Mouse (Mus musculus): ENCODE data around the gene Pdcd1lg2.
"Not testable (repeated sequence)": the region's sequence is repeated elsewhere in the genome, so short reads cannot be mapped to it uniquely, and the experiment has no call there.

Pdcd1lg2 gene

DNA sequence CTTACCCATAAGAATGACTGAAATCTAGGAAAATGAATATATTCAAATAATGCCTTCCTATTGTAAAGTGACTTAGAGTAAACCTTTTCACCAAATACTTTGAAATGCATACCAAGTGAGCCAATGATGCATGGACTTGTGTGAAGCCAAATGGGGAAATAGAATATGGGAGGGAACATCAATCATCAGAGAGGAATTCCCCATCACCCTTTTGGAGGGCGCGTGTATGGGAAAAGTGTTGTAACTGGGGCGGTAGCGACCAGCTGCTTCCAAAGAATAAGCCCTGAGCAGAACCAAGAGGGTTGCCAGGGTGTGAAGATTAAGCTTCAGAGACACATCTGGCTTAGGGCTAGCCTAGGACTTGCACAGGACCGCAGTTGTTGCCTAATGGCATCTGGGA, 27.4 kb upstream of the Pdcd1lg2 start:
- no peak for DNase-seq (ENCODE audit: low spot score in 2 of 2)

DNA sequence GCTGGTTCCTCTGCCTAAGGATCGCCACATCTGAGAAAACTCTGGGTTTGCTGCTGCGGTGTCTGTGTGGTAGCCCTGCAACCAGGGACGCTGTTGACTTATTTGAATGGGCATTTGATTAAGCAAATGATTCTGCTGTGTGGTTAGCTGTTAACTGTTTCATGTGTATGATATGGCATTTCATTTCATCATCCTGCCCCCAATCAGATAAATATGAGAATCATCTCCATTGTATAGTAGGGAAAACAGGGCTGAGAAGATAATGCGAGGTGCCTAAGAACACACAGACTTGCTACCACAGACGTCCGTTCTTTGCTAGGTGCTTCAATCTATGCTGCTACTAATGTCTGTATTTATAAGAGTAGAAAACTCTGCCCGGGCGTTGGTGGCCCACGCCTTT, 26.3 kb upstream of the Pdcd1lg2 start:
- no peak for DNase-seq (ENCODE audit: low spot score in 2 of 2)

DNA sequence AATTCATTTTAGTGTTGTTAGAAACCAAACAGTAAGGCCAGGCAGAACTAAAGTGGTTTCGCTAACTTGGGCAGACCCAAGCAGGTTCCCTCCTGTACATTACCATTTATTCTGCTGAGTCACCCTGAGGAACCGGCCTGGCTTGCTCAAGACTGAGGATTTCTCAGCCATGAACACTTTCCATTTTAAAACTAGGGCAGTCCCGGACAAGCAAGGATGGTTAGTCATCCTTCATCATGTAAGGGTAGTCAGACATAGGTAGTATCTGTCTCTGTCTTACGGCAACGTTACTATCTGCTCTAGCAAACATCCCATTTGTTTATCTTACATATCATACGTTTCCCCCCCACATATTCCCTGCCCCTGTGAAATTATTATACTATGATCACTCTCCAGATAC, 25.7 kb upstream of the Pdcd1lg2 start:
- no peak for DNase-seq (ENCODE audit: low spot score in 2 of 2)

DNA sequence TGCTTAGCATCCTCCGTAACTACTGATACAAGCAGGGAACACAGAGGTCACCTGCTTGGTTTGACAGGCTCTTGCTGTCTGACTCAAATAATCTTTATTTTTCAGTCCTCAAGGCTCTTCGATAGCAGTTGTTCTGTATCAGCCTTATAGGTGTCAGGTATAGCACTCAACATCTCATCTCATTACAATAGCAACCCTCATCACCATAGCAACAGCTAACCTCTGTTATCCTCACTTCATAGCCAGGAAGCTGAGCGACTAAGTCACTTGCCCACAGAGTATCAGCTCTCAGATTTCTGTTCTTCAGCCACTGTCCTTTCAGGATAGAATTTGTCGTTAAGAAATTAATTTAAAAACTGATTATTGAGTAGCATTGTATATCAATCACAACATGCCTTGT, 24.9 kb upstream of the Pdcd1lg2 start:
- no peak for DNase-seq (ENCODE audit: low spot score in 2 of 2)

DNA sequence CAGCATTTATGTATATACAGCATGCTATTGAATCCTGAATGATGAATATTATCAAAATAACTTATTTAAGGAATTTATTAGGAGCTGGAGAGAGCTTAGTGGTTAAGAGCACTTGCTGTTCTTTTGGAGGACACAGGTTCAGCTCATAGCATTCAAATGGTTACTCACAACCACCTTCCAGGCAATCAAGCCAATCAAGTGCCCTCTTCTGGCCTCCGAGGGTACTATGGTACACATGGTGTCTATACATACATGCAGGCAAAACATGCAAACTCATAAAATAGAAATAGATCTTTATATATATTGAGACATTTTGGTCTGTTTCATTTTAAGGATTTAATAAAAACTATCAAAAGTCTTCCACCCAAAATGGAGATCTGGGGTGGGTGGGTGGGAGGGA, 21.9 kb upstream of the Pdcd1lg2 start:
- DNase-seq (ENCODE audit: low spot score in 2 of 2) = no peak

DNA sequence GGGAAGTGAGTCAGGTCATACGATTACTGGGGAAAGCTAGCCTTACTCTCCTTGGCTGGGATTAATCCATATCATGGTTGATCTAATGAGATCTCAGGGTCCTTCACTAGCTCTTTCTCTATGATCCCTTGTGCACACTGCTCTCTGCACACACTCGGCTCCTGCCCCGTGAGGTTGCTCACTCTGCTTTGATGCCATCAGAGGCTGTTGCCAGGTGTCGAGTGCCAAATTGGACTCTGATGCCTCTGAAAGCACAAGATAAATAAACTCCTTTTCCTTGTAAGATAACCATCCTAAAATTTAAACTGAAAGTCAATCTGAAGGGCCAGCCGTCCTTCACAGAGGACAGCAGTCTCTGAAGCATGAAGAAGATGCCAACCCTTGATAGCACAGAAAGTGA, 20.2 kb upstream of the Pdcd1lg2 start:
- DNase-seq (ENCODE audit: low spot score in 2 of 2) = no peak

DNA sequence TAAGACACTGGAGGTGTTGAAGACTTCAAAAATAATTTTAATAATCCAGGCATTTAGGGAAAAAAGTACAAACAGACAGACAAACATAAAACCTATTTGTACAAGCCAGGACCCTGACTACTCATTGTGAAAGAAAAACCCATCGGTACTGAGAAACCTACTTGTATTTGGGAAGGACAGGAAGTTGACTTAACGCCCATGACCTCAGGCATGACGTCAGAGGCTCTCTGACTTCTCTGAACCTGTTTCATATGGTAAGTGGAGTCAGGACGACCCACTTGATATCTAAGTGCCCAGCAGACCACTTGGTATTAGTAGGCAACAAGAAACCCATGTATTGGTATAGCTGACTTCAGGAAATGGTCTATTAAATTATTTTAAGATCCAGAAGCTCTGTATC, 19.4 kb upstream of the Pdcd1lg2 start:
- DNase-seq (ENCODE audit: low spot score in 2 of 2) = no peak

DNA sequence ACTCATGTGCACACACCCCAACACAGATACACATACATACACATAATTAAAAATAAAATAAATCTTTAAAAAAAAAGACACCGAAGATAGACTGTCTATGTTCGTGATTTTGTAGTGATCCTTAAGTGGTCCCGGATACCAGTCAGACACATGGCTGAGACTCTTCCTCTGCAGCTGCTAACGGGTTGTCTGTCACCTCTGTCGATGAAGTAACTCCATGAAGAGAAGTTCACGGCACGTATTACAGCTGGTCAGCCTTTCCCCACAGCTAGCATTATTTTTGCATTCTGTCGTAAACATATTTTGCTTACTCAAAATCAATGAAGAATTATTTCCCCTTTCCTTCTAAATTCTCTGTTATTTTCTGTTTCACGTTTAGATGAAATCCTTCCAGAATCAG, 17.4 kb upstream of the Pdcd1lg2 start:
- no peak for DNase-seq (ENCODE audit: low spot score in 2 of 2)

DNA sequence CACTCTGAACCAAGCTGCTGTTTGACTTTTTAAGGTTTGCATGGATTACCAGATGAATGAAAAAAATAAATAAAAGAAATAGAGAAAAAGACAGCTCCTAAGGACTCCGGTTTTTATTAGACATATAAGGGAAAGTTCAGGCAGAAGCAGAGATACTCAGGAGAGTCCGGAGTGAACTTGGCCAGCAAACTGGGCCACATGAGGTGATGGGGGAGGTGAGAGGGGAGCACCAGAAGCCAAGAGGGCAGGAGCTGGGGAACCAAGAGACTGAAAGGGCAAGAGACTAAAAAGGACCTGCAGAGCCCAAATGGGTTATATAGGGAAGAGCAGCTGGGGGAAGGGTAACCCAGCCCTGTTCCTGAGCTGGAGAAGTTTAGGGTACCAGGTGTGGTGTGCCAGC, 16.0 kb upstream of the Pdcd1lg2 start:
- DNase-seq (ENCODE audit: low spot score in 2 of 2) = no peak

DNA sequence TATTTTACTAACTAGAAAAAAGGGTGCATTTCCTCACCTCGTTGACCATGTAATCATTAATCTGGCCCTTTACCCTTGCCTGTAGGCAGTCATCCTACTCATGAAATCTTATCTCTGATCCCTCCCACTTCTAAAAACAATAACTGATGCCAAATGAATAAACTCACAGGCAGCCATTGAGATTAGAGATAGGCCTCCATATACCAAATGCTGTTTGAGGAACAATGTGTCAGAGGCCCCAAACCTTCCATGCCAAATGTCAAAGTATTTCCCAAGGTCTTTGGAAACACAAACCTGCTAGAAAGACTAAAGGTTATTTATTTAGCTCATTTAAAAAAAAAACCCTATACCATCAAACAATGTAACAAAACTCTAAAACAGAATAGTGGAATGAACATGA, 14.4 kb upstream of the Pdcd1lg2 start:
- DNase-seq (ENCODE audit: low spot score in 2 of 2) = no peak

DNA sequence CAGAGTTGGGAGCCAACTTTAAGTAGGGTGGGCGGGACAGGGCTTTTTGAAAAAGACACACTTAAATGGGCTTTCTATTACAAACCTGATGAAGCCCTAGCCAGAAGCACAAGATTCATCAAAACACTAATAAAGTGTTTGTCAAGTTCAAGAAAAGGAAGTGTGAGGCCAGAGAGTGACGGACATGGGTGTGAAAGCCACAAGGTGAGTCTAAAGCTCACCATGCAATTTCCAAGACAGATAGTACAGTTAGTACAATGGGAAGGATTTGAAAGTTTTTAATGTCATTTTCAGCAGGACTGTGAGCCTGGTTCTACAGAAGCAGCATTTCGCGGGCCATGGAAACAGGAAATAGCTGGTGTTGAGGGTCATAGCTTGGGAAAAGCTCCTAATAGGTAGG, 10.9 kb upstream of the Pdcd1lg2 start:
- DNase-seq (ENCODE audit: low spot score in 2 of 2) = no peak

DNA sequence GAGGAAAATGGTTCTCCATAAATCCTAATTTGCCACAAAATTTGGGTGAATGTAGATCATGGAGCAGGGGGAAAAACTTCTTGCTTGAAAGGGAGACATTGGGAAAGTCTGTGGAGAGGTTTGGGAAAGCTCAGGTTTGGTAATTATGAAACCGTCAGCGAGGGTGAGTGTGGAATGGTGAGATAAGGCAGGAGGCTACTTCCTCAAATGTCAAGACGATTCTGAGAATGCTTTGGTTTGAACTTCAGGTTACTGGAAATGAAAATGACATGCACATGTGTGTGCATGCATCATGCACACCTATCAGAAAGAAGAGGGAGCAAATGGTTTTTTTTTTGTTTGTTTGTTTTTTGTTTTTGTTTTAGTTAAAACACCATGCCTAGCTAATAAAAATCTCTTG, 10.3 kb upstream of the Pdcd1lg2 start:
- DNase-seq (ENCODE audit: low spot score in 2 of 2) = no peak

DNA sequence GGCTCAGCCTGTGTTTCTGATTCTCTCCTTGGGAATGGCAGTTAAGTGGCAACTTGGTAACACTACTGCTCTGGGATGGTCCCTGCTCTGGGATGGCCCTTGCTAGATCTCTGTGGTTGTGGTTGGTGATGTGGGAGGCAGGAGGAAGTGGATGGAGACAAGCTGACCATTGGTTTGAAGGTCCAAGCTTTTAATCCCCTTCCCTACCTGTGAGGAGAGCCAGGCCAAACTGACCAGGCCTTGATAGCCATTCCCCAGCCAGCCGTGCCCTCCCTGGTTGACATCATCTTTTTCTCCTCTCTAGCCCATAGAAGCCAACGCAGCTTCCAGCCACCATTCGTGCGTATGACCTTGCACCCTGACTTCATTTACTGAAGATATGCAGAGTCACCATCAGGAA, 8.1 kb upstream of the Pdcd1lg2 start:
- DNase-seq (ENCODE audit: low spot score in 2 of 2) = no peak

DNA sequence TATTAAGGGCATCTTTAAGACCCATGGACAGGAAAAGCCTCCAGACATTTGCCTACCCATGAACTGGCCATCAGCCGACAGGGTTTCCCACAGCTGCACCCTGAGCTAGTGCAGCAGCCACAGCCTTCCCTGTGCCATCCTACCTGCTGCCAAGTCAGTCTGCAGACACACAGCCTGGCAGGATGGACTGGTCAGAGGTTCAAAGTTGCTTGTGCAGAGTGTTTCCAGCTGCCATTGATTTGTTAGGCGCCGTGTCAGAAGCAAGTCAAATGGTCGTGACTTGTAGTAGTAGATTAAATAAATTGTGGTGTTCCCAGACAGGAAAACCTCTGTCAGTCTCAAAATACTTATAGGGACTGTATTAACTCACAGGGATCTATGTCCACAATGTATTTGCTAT, 7.5 kb upstream of the Pdcd1lg2 start:
- DNase-seq (ENCODE audit: low spot score in 2 of 2) = no peak

DNA sequence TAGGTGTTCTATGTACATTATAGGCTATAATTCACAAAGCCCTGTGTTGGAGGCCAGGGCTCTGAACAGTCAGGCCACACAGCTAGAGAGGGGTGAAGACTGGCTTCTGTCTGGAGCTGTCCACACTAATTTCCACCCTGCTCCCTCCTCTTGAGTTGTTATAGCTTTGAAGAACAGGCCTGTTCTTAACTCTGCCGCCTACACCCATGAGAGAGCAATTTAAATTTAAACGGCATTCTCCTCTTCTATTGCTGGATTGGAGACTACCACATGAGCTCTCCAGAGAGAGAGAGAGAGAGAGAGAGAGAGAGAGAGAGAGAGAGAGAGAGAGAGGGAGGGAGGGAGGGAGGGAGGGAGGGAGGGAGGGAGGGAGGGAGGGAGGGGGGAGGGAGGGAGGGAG, 5.3 kb upstream of the Pdcd1lg2 start:
- DNase-seq (ENCODE audit: low spot score in 2 of 2) = no peak

DNA sequence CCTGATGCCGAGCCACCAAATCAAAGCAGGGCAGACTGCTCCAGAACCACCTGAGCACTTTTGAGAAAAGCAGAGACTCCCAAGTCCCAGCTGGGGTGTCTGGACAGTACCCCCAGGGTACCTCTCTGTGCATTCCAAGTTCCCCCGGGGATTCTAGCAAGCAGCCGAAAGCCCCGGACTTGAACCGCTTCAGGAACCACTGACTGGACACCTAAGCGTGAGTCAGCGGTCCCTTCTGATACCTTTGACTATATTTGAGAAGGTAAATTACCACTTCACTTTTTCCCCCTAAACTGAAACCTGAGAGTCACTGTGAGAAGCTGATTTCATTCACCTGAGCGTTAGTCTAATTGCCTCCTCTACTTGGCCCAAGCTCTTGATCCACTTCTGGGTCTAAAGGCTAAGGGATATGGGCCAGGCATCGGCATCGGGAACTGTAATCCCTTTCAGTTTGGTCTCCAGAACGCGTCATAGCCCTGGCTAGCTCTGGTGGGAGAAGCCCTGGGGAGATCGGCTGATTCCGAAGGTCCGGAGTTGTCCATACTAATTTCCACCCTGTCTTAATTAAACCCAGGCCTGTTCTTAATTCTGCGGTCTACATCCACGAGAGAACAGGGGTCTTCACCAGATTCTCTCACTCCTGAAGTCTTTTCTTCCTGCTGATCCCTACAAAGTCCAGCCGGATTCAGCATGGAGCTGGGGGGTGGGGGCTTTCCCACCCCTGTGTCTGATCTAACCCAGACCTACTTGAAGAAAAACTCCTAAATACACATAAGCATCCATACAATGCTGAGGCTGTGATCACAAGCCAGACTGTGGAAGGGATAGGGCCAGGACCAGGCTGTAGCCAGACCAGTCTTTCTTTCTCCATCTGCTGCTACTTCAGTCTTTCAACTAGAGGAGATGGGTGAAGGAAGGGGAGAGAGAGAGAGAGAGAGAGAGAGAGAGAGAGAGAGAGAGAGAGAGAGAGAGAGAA, 4.4 kb upstream of the Pdcd1lg2 start:
- no peak for DNase-seq (ENCODE audit: low spot score in 2 of 2)

DNA sequence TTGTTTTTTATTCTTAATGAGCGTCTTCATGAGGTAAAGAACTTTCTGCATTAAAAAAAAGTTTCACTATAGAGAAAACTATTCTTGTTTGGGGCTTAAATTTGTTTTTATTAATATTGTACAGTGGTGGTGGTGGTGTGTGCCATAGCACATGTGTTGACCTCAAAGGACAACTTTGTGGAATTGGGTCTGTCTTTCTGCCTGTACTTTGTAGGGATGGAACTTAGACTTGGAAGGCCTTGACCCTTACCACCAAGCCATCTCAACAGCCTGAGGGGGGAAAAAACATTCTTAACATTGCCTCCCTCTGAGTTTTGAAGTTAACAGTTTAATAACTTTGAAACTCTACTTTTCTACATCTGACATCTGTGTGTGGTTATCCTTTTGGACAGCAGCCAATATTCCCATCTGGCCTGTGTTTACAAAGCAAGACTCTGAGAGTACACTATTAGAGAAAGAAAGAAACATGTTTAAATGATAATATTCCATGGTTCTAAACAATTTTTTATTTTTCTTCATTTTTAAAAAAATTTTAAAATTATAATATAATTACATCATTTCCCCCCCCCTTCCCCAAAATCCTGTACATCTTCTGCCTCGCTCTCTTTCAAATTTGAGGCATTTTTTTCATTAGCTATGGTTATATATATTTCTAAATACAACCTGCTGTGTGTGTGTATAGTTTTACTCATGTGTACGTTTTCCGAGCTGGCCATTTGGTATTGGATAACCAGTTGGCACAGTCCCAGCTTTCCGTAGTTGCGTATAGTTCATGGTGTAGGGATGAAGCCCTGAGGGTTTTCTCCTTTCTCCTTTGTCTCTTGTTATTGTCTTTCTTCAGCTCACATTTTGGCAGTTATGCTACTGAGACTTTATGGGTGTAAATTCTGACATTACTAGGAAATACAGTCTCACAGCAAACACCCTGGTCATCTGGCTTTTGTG, 2.0 kb downstream of the Pdcd1lg2 start:
- DNase-seq (ENCODE audit: low spot score in 2 of 2) = no peak

DNA sequence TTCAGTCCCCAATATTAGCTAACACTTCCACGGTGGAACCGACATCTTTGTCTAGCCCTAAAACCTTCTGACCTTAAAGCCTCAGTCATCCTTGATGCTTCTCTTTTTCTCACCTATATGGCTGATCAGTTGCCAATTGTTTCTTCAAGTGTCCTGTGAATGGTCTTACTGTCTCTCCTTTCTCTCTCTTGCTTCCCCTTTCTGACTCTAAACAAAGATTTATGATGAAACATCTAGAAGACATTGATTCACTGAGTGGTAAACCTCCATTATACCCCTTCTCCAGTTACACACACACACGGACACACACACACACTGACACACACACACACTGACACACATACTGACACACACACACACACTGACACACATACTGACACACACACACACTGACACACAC, 3.8 kb downstream of the Pdcd1lg2 start:
- DNase-seq (ENCODE audit: low spot score in 2 of 2) = no peak

DNA sequence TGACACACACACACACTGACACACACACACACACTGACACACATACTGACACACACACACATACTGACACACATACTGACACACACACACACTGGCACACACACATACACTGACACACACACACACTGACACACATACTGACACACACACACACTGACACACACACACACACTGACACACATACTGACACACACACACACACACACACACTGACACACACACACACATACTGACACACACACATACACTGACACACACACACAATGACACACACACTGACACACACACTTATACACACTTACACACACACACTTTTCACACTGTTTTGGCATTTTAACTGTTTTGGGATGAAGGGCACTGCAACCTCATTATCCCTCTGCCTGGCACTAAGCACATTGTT, 4.2 kb downstream of the Pdcd1lg2 start:
- not testable (repeated sequence) for DNase-seq (ENCODE audit: low spot score in 2 of 2)

DNA sequence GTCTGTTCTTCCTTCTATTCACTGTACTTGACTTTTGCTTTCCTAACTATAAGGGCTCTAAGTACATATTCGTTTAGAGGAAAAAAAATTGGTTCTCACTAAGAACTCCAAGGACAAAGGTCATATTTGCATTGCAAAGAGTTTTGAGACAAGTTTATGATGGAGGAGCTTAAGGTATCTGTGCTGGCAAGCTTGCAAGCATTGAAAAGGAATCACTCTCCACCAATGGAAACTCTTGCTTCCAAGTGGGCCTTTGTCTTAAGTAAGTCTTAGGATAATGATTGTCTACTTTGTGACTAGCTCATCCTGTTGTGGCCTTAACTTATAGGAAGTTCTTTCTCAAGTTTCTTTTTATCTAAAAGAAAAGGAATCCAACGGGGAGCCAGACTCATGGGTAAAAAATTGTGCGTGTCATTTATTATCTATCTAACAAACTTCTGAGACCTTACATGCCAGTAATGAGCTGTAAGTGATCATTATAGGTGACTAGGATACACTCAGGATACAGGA, 5.7 kb downstream of the Pdcd1lg2 start:
- no peak for DNase-seq (ENCODE audit: low spot score in 2 of 2)

DNA sequence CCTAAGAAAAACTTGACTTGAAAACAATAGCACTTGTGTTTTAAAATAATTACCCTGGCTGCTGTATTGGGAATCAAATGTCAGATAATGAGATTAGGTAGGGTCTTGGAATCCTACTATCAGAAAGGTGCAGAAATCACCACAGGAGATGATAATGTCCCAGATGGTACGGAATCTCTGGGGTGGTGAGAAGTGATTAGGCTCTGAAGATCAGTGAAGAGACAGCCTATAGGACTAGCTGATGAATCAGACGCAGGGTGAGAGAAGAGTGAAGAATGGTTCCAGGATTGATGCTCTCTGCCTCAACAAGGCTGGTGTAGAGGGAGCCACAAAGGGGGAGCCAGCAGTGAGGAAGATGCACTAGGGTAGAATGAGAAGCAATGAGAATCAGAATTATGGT, 6.5 kb downstream of the Pdcd1lg2 start:
- no peak for DNase-seq (ENCODE audit: low spot score in 2 of 2)

DNA sequence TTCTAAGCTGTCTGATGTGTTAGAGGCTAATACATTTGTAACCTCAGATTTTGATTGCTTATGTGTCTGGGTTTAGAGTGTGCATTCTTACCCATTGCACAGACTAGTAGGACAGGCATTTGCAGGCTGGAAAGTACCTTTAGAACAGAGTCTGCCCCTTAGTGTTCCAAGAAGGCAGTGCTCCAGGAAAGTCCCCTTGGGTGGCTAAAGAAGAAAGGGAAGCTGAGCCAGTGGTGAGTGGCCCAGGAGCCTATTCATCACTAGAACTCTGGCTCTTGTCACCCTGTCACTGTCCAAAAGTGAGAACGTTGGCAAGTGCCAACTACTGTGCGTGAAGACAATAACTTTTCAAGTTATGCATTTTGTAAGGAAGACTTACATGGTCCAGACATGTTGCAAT, 7.2 kb downstream of the Pdcd1lg2 start:
- DNase-seq (ENCODE audit: low spot score in 2 of 2) = no peak
